Mouse (Mus musculus): ENCODE measurements around the gene Zfp3.

Zfp3 gene

GRCm38 (mm10) chr11:70807630-70808029 lies 43.6 kb downstream of the Zfp3 start:
- DNase-seq (ENCODE audit: low spot score in 2 of 2) = no peak

DNA sequence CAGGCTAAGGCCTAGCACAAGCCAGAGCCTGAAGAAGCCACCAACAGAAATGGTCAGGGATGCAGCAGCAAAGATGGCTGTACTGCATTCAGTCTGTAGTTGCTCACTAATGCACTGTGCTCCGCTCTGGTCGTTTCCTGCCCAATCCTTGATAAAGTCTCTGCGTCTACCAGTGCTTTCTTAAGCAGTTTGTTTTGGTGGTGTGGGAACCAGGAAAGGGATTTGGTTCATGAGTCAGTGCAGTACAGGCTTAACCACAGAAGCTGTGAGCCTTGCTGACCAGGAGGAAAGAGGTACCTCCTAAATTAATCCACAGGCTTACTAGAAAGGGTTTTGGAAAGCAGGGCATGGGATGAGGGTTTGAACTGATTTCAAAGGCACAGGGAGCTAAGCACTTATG lies 44.1 kb downstream of the Zfp3 start:
- no peak for DNase-seq (ENCODE audit: low spot score in 2 of 2)

DNA sequence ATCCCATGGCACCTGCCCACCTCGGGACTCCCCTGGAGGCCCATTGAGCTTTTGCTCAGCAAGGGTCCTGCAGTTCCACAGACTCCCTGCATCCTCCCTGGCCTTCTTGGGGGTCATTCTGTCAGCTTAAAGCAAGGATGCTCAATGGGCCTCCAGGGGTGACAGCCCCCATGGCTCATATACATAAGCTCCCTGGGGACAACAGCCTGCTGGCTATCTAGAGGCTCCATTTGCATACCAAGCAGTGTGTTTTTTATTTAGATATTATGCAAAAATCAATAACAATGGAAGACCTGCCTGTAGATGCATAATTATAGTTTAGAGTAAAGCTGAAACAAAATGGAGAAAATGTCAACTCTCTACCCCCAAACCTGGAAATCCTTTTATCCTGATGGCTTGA lies 45.0 kb downstream of the Zfp3 start:
- DNase-seq (ENCODE audit: low spot score in 2 of 2) = no peak

DNA sequence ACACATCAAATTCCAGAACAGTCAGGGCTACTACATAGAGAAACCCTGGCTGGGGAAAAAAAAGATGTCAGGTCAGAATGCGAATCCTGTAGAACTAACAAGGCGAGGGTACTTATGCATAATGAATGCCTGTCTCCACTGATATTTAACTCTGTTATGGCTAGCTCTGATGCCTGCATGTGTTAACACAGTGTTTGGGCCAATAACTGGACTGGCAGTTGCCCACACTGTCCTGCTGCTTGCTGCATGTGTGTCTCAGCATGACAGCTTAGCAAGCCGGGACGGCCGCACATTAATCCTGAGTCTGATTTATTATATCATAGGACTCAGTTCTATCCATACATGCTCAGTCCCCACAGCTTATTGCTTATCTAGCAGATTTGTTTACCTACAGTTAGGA lies 47.0 kb downstream of the Zfp3 start:
- no peak for DNase-seq (ENCODE audit: low spot score in 2 of 2)

GRCm38 (mm10) chr11:70811471-70812240 lies 47.6 kb downstream of the Zfp3 start:
- peak in 1 of 2 experiments; percentile 12 for DNase-seq (ENCODE audit: low spot score in 2 of 2)

DNA sequence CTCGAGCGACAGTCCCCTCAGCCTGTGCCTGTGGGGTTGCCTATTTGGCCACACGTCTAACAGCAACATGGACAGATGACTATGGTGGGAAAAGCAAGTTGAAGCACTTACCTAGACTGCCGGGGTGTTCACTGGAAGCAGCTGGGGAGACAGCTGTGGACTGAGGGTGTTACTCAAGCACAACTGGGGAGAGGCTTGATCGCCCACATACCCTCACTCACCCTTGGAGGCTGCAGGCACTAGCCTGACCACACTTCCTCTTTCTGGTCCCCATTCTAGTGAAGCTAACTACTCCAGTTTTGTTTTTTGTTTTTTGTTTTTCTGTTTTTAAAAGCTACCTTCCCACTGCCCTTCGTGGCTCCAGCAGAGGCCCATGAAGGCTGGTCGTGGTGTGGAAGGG lies 48.4 kb downstream of the Zfp3 start, which contains the start of gene Scimp:
Scimp (minus strand) TSS at position 222 of the 400 bp plus-strand sequence.
- DNase-seq (ENCODE audit: low spot score in 2 of 2) = no peak

DNA sequence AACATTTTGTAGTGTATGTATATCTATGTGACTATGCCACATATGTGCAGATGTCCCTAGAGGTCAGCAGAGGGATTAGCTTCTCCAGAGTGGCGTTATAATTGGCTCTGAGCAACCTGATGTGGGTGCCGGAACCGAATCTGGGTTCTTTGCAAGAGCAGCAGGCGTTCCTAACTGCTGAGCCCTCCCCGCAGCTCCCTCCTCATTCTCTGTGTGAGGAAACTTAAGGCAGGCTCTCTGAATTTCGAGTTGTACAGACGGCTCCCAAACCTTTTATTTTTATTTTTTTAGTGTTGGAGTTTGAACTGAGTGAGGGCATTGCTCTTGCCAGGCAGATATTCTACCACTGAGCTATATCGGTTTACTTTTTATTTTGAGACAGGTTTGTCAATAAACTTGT lies 51.1 kb downstream of the Zfp3 start:
- no peak for DNase-seq (ENCODE audit: low spot score in 2 of 2)

DNA sequence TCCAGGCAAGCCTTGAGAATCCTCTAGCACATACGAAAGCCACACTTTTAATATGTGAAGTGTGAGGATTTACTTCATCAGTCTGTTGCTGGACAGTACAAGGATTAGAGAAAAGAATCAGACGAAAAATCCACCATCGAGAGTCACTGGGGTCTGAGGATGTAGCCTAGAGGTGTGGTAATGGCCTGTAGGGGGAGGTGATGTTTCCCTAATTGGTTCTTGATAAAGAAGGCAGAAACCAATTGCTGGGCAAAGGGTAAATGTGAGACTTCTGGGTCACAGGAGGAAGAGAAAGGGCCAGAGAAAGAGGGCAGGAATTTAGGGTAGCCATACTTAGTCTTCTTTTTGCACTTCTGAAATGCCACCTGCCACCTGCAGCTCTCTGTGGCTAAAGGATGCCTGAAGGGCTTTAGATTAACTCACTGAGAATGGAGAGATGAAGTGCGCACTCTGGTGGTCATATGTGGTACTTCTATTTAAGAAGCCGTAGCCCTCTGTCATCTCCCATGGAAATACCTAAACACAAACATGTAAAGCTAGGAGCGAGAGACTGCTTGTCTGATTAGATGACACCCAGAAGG lies 51.6 kb downstream of the Zfp3 start:
- peak in 1 of 2 experiments; percentile 49 for DNase-seq (ENCODE audit: low spot score in 2 of 2)

DNA sequence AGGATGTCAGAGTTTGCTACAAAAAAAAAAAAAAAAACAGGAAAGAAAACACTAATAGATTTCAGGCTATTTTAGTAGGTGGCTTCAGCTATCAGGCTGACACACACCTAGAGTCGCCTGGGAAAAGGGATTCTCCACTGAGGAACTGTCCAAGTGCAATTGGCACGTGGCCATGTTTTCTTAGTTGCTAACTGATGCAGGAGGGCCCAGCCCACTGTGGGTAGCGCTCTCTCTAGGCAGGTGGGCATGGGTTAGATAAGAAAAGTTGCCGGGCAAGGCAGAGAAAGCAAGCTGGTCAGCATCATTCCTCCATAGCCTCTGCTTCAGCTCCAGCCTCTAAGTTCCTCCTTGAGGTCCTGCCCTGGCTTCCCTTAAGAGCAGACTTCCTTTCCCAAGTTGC lies 52.8 kb downstream of the Zfp3 start:
- DNase-seq (ENCODE audit: low spot score in 2 of 2) = no peak

- DNase-seq (ENCODE audit: low spot score in 2 of 2) = no peak
Observed at GRCm38 (mm10) chr11:70820120-70820519, 56.1 kb downstream of the Zfp3 start.

DNA sequence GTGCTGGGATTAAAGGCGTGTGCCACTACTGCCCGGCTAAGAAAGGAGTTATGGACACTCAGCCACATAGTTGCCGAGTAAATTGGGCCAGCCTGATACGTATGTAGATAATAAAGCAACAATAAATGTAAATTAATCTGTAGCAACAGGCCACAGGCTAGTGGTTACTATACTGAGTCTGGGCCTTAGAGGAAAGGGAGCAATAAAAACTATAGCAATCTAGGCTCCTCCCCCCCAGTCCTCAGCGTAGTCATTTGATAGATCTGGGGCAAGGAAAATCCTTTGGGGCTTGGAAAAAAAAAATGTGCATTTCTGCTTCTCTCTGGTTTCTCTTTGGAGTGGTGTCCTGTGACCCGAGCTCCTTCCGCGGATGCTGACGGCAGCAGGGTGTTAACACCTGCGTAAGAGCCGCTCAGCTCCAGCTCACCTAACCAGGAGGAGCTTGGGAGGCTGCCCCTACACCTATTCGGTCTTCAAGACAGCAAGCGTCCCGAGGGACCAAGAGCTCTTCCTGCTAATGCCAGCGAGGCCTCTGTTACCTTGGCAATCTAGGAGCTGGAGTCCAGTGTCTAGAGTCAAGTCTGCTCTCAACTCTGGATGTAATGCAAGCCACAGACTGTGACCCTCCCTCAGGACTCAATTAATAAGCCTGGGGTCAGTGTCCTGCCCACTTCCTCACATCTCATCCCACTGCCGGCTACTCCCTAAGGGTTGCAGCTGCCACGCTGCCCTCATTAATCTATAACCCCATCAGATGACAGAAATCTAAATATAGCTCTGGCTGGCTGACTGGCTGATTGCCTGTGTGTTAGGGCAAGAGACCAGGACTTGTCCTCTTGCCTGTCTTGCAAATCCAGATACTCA lies 58.0 kb downstream of the Zfp3 start:
- DNase-seq (ENCODE audit: low spot score in 2 of 2) = no peak

Measured in cerebellum, postnatal 4 days (tissue).